In the genomic region with DNA sequence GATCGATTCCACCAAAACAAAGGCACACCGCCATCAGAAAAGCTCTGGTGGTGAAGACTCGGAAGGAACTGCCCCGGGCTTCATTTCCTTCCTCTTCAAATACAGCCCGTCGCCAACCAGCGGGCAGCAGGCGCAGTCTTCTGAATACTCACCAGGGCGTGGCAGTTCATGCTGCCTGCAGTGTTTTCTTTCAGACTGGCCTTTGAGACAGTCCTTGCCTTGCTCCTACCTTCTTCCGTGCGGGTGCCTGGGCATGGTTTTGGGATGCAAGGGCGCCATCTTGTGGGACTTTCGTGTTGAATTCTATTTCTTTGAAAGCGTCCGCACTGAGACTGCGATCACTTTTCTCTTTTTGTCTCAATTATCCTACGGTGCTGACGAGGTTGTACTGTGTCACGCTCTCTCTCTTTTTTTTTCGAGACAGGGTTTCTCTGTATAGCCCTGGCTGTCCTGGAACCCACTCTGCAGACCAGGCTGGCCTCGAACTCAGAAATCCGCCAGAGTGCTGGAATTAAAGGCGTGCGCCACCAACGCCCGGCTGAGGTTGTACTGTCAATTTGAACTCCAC, we compare ENCODE assay signal across 8 mouse cellular contexts. TPM values are rescaled to one million over a fixed set of nuclear protein-coding genes. Genes with fewer than 3 reads are reported as not detected.
DNase-seq lines count a peak whose midpoint lies in the region; ATAC-seq and TF ChIP-seq lines count a peak whose summit lies in the region.

No protein-coding gene starts in this region.

- peak overlapping the region; percentile 53 for H3K4me2 ChIP-seq in forebrain, embryonic 11.5 days (ENCODE audit: low read depth, low read length, severe bottlenecking)
- peak overlapping the region; percentile 71 for H3K4me2 ChIP-seq in heart, embryonic 16.5 days (ENCODE audit: low read depth, low read length)
- H3K4me2 ChIP-seq in liver, embryonic 16.5 days (ENCODE audit: low read depth, low read length), result peak overlapping the region; percentile 68
- peak overlapping the region; percentile 56 for H3K4me2 ChIP-seq in neural tube, embryonic 12.5 days (replicated peaks)
- peak overlapping the region; percentile 52 for H3K4me2 ChIP-seq in stomach, postnatal 0 days (replicated peaks; ENCODE audit: low read depth)

- TF ChIP-seq EP300 in stomach, postnatal 0 days (optimal IDR thresholded peaks at IDR 0.05), result no peak

- no peaks in the 10 kb centered on the region for H3K27me3 ChIP-seq in E14TG2a.4 (ENCODE audit: insufficient read depth, low read length)
- no peaks in the 10 kb centered on the region for H3K27me3 ChIP-seq in forebrain, embryonic 11.5 days (ENCODE audit: control insufficient read depth, insufficient read depth, low read length)
- H3K27me3 ChIP-seq in heart, embryonic 16.5 days (ENCODE audit: control insufficient read depth, insufficient read depth, low read length), result no peaks in the 10 kb centered on the region
- H3K27me3 ChIP-seq in liver, embryonic 16.5 days (ENCODE audit: control insufficient read depth, insufficient read depth, low read depth, low read length), result no peaks in the 10 kb centered on the region
- H3K27me3 ChIP-seq in neural tube, embryonic 12.5 days (replicated peaks), result no peaks in the 10 kb centered on the region
- H3K27me3 ChIP-seq in stomach, postnatal 0 days (ENCODE audit: control insufficient read depth, insufficient read depth, low read length), result no peaks in the 10 kb centered on the region

- TF ChIP-seq CTCF in E14TG2a.4 (conservative IDR thresholded peaks at IDR 0.05; ENCODE audit: low read length), result peak; percentile 49
- peak; percentile 92 for TF ChIP-seq CTCF in stomach, postnatal 0 days (IDR thresholded peaks at IDR 0.05; ENCODE audit: low read depth)

- DNase-seq in c-Kit-positive CD71-positive TER-119-negative erythroid progenitor cells, embryonic 14.5 days (ENCODE audit: low read depth), result peak; percentile 88
- peak; percentile 86 for DNase-seq in forebrain, embryonic 11.5 days (ENCODE audit: low spot score)
- peak; percentile 88 to 91 for DNase-seq in kidney, postnatal 25 days
- DNase-seq in stomach, postnatal 0 days (ENCODE audit: low spot score), result peak; percentile 89

- peaks cover 82% of the 10 kb centered on the region for H3K4me1 ChIP-seq in E14TG2a.4 (replicated peaks; ENCODE audit: low read depth, low read length)
- no peaks in the 10 kb centered on the region for H3K4me1 ChIP-seq in forebrain, embryonic 11.5 days (replicated peaks; ENCODE audit: control insufficient read depth, insufficient read depth, low read length)
- 0 out of 2 replicates have a peak, but pooled peaks cover 5% of the 10 kb centered on the region for H3K4me1 ChIP-seq in heart, embryonic 16.5 days (ENCODE audit: control insufficient read depth, insufficient read depth, low read length)
- H3K4me1 ChIP-seq in liver, embryonic 16.5 days (ENCODE audit: control insufficient read depth, low read depth, low read length), result peaks cover 6% of the 10 kb centered on the region
- H3K4me1 ChIP-seq in neural tube, embryonic 12.5 days, result no peaks in the 10 kb centered on the region
- H3K4me1 ChIP-seq in stomach, postnatal 0 days (replicated peaks; ENCODE audit: control insufficient read depth, insufficient read depth), result no peaks in the 10 kb centered on the region

- ATAC-seq in forebrain, embryonic 11.5 days (replicated peaks; ENCODE audit: low FRiP score), result peak; percentile 91
- ATAC-seq in heart, embryonic 16.5 days (replicated peaks; ENCODE audit: extremely low read depth, insufficient read depth, low FRiP score), result peak; percentile 93
- peak; percentile 93 for ATAC-seq in liver, embryonic 16.5 days (ENCODE audit: low read depth)
- ATAC-seq in neural tube, embryonic 12.5 days (ENCODE audit: low FRiP score, low read depth), result peak; percentile 91
- peak; percentile 94 for ATAC-seq in stomach, postnatal 0 days (ENCODE audit: low FRiP score, low TSS enrichment)

- no peaks in the 10 kb centered on the region for H3K36me3 ChIP-seq in E14TG2a.4 (ENCODE audit: insufficient read depth, low read length)
- no peaks in the 10 kb centered on the region for H3K36me3 ChIP-seq in forebrain, embryonic 11.5 days (ENCODE audit: control insufficient read depth, insufficient read depth, low read length)
- no peaks in the 10 kb centered on the region; the same call in 1 of the 2 replicates for H3K36me3 ChIP-seq in heart, embryonic 16.5 days (ENCODE audit: control insufficient read depth, insufficient read depth)
- no peaks in the 10 kb centered on the region for H3K36me3 ChIP-seq in liver, embryonic 16.5 days (ENCODE audit: control insufficient read depth, insufficient read depth)
- peaks cover 4% of the 10 kb centered on the region; the same call in 1 of the 2 replicates for H3K36me3 ChIP-seq in neural tube, embryonic 12.5 days
- H3K36me3 ChIP-seq in stomach, postnatal 0 days (ENCODE audit: control insufficient read depth, insufficient read depth, low read length), result no peaks in the 10 kb centered on the region

- H3K9ac ChIP-seq in forebrain, embryonic 11.5 days (ENCODE audit: low read length), result peak overlapping the region; percentile 57
- H3K9ac ChIP-seq in heart, embryonic 16.5 days (ENCODE audit: low read length), result peak overlapping the region; percentile 75
- peak overlapping the region; percentile 54 for H3K9ac ChIP-seq in liver, embryonic 16.5 days (ENCODE audit: low read depth, low read length)
- H3K9ac ChIP-seq in neural tube, embryonic 12.5 days, result 0 out of 2 replicates have a peak overlapping the region, but pooled peaks have one; percentile 38
- no peak overlapping the region for H3K9ac ChIP-seq in stomach, postnatal 0 days (ENCODE audit: low read length)

- 19% methylated on average over 26 of the region's 26 CpGs for WGBS in forebrain, embryonic 11.5 days
- WGBS in heart, embryonic 16.5 days, result 18% methylated on average over 26 of the region's 26 CpGs
- 17% methylated on average over 26 of the region's 26 CpGs for WGBS in liver, embryonic 16.5 days (ENCODE audit: insufficient replicate concordance)
- WGBS in neural tube, embryonic 12.5 days, result 22% methylated on average over 26 of the region's 26 CpGs
- 19% methylated on average over 26 of the region's 26 CpGs for WGBS in stomach, postnatal 0 days

- H3K9me3 ChIP-seq in E14TG2a.4 (ENCODE audit: low read length), result no peaks in the 10 kb centered on the region
- no peaks in the 10 kb centered on the region for H3K9me3 ChIP-seq in forebrain, embryonic 11.5 days (ENCODE audit: control insufficient read depth, low read length)
- H3K9me3 ChIP-seq in heart, embryonic 16.5 days (replicated peaks; ENCODE audit: control insufficient read depth, low read length), result no peaks in the 10 kb centered on the region
- H3K9me3 ChIP-seq in liver, embryonic 16.5 days (replicated peaks; ENCODE audit: control insufficient read depth, low read length), result no peaks in the 10 kb centered on the region
- no peaks in the 10 kb centered on the region for H3K9me3 ChIP-seq in neural tube, embryonic 12.5 days
- no peaks in the 10 kb centered on the region for H3K9me3 ChIP-seq in stomach, postnatal 0 days (ENCODE audit: control insufficient read depth, low read length)

- H3K4me3 ChIP-seq in E14TG2a.4 (replicated peaks; ENCODE audit: low read length), result peak overlapping the region; percentile 37
- peak overlapping the region; percentile 18; the same call in 1 of the 2 replicates for H3K4me3 ChIP-seq in forebrain, embryonic 11.5 days (ENCODE audit: low read depth, low read length)
- peak overlapping the region; percentile 42 for H3K4me3 ChIP-seq in heart, embryonic 16.5 days (ENCODE audit: low read length)
- H3K4me3 ChIP-seq in liver, embryonic 16.5 days (ENCODE audit: low read depth, low read length), result peak overlapping the region; percentile 44
- H3K4me3 ChIP-seq in neural tube, embryonic 12.5 days, result peak overlapping the region; percentile 20; the same call in 1 of the 2 replicates
- peak overlapping the region; percentile 27; the same call in 1 of the 2 replicates for H3K4me3 ChIP-seq in stomach, postnatal 0 days (ENCODE audit: low read depth, low read length)

- no peak overlapping the region for H3K27ac ChIP-seq in forebrain, embryonic 11.5 days (ENCODE audit: low read depth, low read length)
- peak overlapping the region; percentile 57; the same call in 1 of the 2 replicates for H3K27ac ChIP-seq in heart, embryonic 16.5 days (ENCODE audit: low read length)
- H3K27ac ChIP-seq in liver, embryonic 16.5 days (ENCODE audit: low read length), result peak overlapping the region; percentile 61
- no peak overlapping the region for H3K27ac ChIP-seq in neural tube, embryonic 12.5 days
- no peak overlapping the region for H3K27ac ChIP-seq in stomach, postnatal 0 days (replicated peaks)

RNA-seq across cellular contexts. Expression of a gene that starts 20.5 kb away (rescaled TPM):
- 54.6 and 62.2 TPM in 2 replicates for polyA plus RNA-seq in forebrain, embryonic 11.5 days (2014; fragmentation: Nextera tagmentation; extraction: Ambion mirVana)
- polyA plus RNA-seq in heart, embryonic 16.5 days (2015; fragmentation: Nextera tagmentation; extraction: Ambion mirVana), result 36.5 and 40.9 TPM in 2 replicates
- polyA plus RNA-seq in liver, embryonic 16.5 days (2015; fragmentation: Nextera tagmentation; extraction: Ambion mirVana), result 12.5 and 12.7 TPM in 2 replicates
- polyA plus RNA-seq in neural tube, embryonic 12.5 days (2016; fragmentation: Nextera tagmentation; extraction: Ambion mirVana), result 60.5 and 64.5 TPM in 2 replicates
- polyA plus RNA-seq in stomach, postnatal 0 days (2015; fragmentation: Nextera tagmentation; extraction: Ambion mirVana), result 46.0 and 48.6 TPM in 2 replicates

Comparison
In these comparisons a context has a peak if more than half of its experiments do, and no peak if none do; other contexts are left out.
1. H3K27ac ChIP-seq: peak in heart, embryonic 16.5 days (single experiment) and liver, embryonic 16.5 days (single experiment); none in forebrain, embryonic 11.5 days (single experiment), neural tube, embryonic 12.5 days (single experiment) and stomach, postnatal 0 days (single experiment).
2. Peak in every context shown above with its lines, with median percentiles within 50 percentile points of each other: H3K4me3 ChIP-seq, DNase-seq, ATAC-seq and H3K4me2 ChIP-seq.